Mouse (Mus musculus) gastrocnemius, postnatal 25 days (tissue): ENCODE measurements around the gene Rad9b. TPM values are rescaled to one million over a fixed set of nuclear protein-coding genes. Genes with fewer than 3 reads are reported as not detected.
"Not testable (repeated sequence)": the region's sequence is repeated elsewhere in the genome, so short reads cannot be mapped to it uniquely, and the experiment has no call there.

Experiments
- DNase-seq: peaks from one replicate; pipeline ENCODE4 v3.0.0; 2022
- total RNA-seq, 2 experiments: library from RNA; stranded (reverse); gene quantifications; 1 replicate in 1 of 2; 2 replicates in 1 of 2; pipeline ENCODE4 v1.2.3; 2021

Rad9b gene
- total RNA-seq, 2 experiments from 2014 or later, result 0.23 to 0.35 TPM

DNA sequence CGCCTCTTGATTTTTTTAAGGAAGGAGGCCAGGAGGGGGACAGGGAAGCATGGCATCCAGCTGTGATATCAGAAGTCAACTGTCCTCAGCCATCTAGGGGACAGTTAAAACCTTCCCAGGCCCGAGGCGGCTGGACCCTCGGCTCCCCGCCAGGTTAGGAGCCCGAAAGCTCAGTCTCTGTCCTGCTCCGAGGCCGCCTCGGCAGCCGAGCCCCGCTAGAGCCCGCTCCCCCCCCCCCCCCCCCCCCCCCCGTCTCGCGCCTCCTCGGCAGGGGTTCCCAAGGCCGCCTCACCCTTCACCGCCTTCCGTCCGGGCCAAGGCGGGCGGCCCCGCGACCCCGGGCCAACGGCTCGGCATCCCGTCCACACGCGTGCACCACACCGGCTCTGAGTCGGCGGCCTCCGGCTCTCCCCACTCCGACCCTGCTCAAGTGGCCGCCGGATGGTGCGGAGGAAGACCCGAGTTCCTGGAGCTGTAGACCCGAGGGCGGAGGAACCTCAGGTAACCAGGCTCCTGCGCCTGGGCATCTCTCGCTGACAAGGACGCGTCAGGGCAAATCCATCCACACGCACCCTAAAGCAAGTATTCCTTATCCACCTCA is 17.7 kb upstream of the Rad9b start, which contains the start of gene Gpn3:
Gene Gpn3, plus strand, starts transcription at position 286 of the 601 bp plus-strand sequence.
- DNase-seq, result peak; percentile 28

DNA sequence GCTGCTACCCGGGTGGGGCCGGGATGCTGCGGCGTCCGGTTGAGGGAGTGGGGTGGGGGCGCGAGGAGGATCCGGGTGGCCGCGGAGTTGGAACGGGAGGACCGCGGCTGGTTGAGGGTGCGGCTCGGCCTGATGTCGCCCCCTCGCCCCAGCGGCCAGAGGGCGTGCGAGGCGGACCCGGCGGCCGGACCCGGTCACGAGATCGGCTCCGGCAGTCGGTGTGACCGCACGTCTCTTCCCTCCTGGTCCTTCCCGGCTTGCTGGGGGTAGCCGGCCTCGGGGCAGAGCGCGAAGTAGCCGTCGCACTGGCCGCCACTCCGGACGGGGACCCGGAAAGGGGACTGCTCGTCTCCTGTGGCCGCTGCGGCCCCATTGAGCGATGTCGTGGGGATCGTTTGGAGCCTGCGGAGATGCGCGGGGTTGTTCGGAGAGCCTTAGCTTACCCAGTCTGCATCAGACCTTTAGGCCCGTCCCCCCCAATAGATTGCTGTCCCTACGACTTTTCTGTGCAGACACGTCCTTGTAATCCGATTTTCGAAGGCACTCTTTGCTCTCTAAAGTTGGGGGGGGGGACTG is 547 bp upstream of the Rad9b start:
- no peak for DNase-seq

DNA sequence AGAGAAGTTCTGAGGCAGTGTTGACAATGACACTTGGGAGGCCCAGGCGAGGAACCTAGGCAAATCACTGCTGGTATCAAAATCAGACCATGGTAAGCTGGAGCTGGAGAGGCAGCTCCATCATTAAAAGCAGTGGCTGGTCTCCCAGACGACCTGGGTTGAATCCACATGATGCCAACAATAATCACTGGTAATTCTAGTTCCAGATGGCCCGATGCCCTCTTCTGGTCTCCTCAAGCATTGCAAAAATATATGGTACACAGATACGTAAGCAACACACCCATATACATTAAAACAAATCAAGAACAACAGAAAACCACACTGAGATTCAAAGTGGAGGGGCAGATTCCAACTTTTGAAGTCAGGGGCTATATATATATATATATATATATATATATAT is 8.3 kb downstream of the Rad9b start:
- DNase-seq, result no peak

- DNase-seq, result peak; percentile 41
Measured at GRCm38 (mm10) chr5:122344260-122344659, 9.8 kb downstream of the Rad9b start.

DNA sequence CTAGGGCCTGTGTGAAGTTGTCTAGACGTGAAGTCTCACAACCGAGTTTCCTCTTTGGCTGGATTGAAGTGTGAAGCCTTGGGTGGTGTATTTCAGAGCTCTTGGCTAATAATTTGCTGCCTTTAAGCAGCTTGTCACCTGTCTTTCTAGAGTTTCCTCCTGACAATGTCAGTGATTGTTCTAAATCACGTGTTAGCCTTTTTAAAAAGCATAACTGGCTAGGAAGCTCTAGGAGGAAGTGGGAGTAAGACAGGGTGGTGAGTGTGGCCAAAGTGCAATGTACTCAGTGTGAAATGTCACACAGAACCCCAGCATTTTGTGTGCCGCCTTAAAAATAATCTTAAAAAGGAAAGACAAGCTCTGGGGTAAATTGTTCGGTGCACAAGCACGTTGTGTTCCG is 10.3 kb downstream of the Rad9b start:
- no peak for DNase-seq

GRCm38 (mm10) chr5:122342874-122343273 is 11.2 kb downstream of the Rad9b start:
- no peak for DNase-seq

- no peak for DNase-seq
Measured at GRCm38 (mm10) chr5:122336554-122337294, 17.3 kb downstream of the Rad9b start.

DNA sequence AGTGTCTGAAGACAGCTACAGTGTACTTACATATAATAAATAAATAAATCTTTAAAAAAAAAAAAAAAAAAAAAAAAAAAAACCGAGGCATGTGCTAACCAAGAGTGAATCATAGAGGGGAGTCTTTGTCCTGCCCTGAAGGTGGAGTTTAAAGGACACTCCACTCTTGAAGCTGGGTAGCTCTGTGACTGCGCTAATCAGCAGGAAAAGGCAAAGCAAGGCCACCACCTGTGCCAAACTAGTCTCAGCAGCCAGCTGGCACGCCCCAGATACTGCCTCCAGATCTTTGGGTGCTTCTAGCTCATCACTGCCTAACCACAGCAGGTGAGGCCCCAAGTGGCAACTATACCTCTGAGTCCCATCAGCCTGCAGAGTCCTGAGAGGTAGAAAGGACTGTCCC is 19.4 kb downstream of the Rad9b start:
- DNase-seq, result no peak

DNA sequence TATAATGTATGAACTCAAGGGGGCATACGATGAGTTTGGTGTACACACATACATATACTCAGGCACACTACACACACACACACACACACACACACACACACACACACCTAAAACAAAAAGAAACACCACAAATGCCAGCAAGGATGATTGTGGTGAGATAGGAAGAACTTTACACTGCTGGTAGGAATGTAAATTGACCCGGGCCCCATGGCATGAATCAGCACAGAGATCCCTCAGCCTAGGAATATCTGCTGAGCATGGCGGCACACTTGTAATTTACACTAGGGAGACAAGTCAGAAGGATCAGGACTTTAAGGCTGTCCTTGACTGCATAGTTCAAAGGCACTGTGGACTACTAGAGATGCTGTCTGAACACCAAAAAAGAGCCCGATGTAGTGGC is 23.8 kb downstream of the Rad9b start:
- no peak for DNase-seq

GRCm38 (mm10) chr5:122327283-122327682 is 26.8 kb downstream of the Rad9b start:
- no peak for DNase-seq

GRCm38 (mm10) chr5:122325477-122325876 is 28.6 kb downstream of the Rad9b start:
- DNase-seq, result no peak

GRCm38 (mm10) chr5:122324608-122325431 is 29.2 kb downstream of the Rad9b start:
- DNase-seq, result no peak

DNA sequence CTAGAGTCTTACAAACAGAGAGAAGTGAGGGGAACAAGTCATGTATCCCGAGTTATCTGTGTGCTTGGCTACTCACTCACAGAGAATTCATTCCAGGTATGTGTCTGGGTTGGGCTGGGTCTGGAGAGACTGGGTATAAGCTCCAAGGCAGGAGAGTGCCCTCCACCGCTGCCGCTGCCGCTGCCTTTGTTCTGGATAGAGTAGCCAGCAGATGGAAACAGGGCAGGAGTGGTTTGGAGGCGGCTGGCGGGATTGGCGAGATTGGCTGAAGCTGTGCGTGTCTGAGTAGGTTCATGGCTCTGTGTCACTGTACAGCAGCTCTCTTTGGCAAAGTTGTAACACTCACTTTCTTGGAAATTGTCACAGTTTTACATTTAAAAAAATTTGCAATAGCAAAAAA is 30.5 kb downstream of the Rad9b start:
- DNase-seq, result no peak

GRCm38 (mm10) chr5:122320205-122320781 is 33.7 kb downstream of the Rad9b start:
- DNase-seq, result no peak

GRCm38 (mm10) chr5:122319474-122320204 is 34.4 kb downstream of the Rad9b start:
- peak; percentile 64 for DNase-seq

DNA sequence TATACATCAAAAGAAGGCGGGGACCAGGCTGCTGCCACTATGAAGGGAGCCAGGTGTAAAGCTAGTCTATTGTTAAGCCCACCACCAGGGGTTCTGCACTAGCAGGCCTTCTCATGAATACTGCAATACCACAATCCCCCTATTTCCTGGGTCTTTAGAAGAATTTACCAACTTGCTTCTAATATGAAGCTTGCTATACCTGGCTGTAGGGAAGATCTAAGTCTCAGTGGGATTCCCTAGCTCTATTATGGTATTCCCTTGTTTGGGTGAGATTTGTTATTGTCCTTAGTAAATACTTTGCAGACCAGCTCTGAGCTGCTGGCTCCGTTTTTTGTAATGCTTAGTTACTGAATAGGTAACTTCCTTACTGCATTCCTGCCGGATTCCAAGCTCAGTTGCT is 35.1 kb downstream of the Rad9b start:
- not testable (repeated sequence) for DNase-seq

DNA sequence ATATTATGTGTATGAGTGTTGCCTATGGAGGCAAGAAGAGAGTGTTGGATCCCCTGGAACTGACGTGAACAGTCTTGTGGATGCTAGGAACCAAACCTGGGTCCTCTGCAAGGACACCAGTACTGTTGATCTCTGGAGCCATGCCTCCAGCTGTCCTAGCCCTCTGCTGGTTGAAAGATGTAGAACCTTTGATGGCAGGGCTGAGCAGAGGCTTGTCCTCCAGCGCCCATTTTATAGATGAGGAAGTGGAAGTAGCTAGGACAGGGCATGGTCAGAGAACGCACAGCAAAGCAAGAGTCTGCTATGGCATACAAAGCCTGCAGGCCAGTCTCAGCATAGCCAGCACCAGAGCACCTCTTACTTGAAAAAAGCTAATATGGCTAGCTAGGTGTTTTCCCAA is 35.9 kb downstream of the Rad9b start:
- DNase-seq, result no peak

DNA sequence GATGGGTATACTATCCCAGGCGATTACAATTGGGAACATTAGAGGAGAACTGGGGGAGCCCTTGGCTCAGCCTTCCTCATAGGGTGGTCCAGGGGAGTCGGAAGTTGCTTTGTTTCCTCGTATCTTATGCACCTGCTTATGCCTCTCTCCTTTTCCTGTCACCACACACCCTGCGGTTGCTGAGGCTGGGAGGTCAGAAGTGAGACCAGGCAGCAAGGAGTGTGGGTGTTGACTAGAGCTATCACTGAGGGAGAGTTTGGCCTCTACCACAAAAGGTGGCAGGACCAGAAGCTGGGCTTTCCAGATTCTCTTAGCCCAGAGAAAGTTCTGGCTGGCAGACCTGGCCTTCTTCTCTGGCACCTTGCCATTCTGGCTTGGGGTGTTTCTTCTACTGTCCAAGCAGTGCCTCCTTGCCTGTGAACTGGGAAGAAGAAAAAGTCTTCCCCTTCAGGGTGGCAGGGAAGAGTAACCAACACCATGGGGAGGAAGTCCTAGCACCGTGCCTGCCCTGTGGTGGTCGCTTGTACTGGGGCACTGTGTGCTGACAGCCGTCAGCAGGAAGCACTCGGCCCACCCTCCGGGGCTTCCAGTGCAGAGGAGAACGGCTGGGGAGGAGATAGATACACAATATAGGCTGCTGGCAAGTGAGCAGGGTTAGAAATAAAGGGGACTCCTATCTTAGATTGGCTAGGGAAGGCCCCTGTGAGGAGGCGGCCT is 36.5 kb downstream of the Rad9b start:
- DNase-seq, result peak; percentile 59

DNA sequence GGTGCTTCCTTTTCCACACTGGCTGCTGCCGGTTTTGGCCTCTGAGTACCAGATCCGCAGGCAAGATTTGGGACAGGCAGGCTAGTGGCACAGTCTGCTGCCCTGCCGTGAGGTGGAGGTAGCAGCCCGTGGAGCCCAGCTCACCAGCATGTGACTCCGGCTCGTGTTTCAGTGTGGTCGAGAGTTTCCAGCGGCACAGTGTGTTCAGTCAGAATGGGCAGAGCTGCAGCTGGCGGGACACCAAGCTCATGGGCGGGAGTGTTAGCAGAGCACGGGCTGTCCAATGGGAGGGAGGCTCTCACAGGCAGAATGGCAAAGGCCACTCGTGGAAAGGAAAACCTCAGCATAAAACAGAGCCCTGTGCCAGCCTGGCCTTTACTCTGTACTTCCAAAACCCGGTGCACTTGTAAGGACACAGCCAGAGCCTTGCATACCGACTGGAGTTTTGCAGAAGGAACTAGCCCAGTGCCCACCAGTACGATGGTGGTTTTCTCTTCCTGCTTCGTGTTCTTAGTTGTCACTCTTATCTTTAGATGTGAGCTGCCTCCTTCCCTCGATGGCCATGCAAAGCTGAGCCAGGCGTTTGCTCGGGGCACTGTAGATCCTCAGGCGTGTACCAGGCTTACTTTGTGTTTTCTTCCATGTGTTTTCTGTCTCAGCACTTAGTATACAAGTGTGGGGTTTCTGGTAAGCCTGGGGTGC is 38.9 kb downstream of the Rad9b start:
- peak; percentile 98 for DNase-seq
